Mouse (Mus musculus) CD4-positive, CD25-positive, alpha-beta regulatory T cell, adult 4 months (primary cell): ENCODE results near the gene Dpep2nb. TPM values are rescaled to one million over a fixed set of nuclear protein-coding genes. Genes with fewer than 3 reads are reported as not detected.
"Not testable (repeated sequence)": the region's sequence is repeated elsewhere in the genome, so short reads cannot be mapped to it uniquely, and the experiment has no call there.

Experiments used
- ATAC-seq: one replicate; pipeline ENCODE4 v1.8.0; 2017
- polyA plus RNA-seq, 2 experiments: library from polyadenylated mRNA; unstranded; fragments of 100-300 nt; shearing (Covaris generic); gene quantifications; one replicate each; pipeline ENCODE4 v1.2.1; 2017

Gene Dpep2nb
- not detected for polyA plus RNA-seq

- ATAC-seq: no peak
Measured at GRCm38 (mm10) chr8:106005875-106006274, at the start of gene Dpep2nb. Dpep2nb (minus strand) TSS chr8:106005975.

GRCm38 (mm10) chr8:106055038-106055437, 49.3 kb upstream of the Dpep2nb start:
- ATAC-seq: no peak

DNA sequence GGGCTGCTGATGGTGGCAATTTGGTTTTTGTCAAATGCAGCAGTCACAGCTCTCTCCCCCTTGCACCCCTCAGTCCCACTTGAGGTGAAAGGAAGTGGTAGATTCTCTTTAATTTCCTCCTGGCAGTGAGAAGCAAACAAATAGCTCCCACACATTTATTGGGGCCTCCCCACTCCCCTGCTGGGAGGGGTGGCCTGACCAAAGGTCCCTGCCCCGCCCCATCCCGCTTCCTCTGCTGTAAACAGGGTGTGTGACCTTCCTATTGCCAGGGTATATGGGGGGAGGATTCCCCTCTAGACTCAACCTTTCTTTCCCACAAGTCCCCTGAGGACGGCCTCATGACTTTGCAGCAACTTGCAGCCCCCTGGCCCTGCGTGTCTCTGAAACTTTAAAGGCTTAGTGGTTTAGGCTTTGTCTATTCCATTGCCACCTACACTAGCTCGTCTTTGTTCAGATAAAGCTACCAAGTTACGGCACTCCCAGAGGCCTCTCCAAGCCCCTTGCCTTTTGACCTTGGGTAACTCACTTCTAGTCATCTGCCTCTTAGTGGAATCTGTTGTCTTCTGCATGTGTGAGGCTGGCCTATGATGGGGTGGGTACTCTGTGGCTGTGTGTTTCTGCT, 48.5 kb upstream of the Dpep2nb start:
- peak; percentile 51 for ATAC-seq

DNA sequence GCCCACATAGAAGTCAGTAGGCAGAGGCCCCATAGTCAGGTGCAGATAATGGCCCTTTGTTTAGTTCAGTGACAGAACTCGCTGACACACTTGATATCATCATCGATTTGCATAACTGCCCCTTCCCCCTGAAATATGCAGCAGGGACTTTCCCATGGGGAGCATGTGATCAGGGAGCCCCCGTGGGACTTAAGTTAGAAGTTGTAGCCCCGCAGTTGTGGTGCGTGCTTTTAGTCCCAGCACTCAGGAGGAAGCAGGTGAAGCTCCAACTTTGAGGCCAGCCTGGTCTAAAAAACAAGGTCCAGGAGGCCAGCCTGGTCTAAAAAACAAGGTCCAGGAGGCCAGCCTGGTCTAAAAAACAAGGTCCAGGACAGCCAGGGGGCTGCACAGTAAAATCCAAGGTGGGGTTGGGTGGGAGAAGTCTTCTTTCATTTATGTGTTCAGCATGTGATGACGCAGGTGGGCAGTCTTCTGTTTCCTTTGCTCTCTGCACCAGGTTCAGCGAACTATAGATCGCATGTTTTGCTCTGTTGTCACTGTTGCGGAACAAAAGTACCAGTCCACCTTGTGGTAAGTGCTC, 46.8 kb upstream of the Dpep2nb start:
- ATAC-seq: peak; percentile 50

GRCm38 (mm10) chr8:106051068-106051467, 45.3 kb upstream of the Dpep2nb start:
- ATAC-seq: no peak

- no peak for ATAC-seq
Measured at GRCm38 (mm10) chr8:106049840-106050239, 44.1 kb upstream of the Dpep2nb start.

DNA sequence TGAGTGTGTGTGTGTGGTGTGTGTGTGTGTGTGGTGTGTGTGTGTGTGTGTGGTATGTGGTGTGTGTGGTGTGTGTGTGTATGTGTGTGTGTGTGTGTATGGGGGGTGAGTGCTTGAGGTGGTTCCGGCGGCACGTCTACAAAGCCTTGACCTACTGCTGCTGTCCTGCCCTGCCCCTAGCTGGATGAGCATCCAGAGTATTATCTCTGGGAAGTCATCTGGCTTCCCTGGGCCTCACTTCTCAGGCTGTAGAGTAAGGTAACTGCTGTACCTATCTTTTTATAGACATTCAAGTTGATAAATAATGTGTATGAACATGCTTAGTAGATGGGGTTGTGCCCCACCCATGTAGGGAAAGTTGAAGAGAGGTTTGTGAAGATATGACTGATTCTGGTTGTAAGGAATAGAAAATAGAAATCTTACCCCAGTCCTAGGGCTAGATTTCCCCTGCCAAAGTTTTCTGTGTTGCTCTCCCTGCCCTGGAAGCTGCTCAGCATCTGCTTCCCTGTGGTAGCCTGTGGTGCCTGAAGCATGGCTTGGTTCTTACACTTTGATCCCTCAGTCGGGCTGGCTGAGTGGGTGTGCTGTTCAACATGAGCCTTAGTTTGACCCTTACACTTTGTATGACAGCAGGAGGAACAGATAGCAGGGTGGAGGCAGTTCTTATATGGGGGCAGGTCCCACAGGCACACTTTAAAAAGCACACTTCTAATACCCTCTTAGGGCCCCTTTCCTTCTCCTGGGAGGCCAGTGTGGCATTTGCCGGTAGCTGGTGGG, 42.3 kb upstream of the Dpep2nb start:
- ATAC-seq: no peak

DNA sequence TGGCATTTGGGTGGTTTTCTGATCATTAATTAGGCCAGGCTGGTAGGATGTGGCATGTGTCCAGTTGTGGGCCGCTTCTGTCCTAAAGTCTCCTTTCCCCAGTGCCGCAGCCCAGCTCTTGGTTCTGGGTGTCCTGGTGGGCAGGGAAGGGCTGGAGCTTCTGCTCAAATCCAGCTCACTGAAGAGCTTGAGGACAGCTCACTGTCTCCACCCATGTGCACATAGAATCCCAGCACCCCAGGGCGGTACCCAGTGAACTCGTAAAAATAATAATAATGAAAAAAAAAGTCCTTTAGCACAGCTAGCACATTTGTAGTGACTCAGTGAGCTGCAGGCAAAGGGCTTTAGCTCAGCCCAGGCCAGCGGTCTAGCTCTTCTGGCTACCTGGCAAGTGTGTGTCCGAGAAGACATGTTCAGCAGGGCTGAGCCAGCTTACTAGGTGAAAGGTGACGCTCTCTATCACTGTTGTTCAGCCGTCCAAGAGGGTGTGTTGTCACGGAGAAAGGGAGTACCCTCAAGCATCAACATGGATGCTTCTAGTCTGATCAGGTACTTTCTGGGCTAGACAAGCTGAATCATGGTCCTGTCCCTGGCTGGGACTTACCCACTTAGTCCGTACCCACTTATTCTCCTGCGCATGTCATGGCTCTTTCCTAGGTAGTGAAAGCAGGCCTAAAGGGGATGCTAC, 41.2 kb upstream of the Dpep2nb start:
- ATAC-seq: peak; percentile 37

GRCm38 (mm10) chr8:106044151-106044550, 38.4 kb upstream of the Dpep2nb start:
- ATAC-seq: no peak

DNA sequence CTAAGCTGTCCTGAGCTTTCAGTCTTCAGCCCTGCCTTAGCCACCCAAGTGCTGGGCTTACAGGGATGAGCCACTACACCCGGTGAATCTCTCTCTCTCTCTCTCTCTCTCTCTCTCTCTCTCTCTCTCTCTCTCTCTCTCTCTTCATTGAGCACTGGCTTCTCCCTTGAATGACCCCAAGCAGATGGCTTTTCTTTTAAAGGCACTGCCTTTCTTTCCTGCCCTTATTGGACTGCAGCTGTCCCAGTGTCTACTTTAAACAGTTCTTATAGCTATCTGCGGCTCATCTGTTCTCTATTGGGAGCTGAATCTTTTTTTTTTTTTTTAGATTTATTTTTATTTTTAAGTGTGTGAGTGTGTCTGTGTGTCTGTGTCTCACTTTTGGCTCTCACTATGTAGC, 37.3 kb upstream of the Dpep2nb start:
- ATAC-seq: no peak

DNA sequence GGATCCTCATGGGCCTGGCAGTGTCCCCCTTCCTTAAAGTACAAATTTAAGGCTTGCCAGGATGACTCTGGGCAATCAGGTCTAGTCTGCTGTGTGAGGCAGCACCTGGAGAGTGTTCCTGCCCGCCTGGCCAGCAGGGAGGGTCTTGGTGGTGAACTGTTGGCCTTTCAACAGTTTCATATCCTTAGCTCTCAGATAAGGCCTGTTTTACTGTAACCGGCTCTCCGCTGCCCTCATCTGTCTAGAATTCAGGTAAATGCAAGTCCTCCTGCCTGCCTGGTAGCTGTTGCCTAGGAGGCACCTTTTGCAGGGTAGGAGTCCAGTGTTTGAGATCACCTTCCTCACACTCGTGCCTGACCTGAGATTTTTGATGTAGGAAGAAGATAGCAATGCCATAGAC, 34.4 kb upstream of the Dpep2nb start:
- ATAC-seq: no peak

GRCm38 (mm10) chr8:106039605-106040004, 33.8 kb upstream of the Dpep2nb start:
- ATAC-seq: no peak

DNA sequence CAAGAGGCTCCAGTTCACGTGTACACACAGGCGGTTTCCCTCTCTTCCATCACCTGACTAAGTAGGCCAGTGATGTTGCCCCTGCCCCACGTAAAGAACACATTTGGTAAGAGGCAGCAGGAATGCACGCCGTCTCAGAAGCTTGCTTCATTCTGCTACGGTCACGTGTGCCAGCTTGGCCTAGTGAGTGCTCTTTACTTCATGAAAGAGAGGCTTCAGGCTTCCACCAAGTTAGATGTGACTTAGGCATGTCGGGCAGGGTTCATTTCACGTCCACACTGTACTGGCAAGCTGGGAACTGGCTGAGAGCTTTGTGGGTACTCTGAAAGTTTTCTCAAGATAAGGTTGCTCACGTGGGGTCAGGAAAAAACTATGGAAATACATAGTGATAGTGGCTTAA, 32.9 kb upstream of the Dpep2nb start:
- no peak for ATAC-seq

GRCm38 (mm10) chr8:106022483-106022882, 16.7 kb upstream of the Dpep2nb start:
- ATAC-seq: peak; percentile 90

- ATAC-seq: no peak
Measured at GRCm38 (mm10) chr8:106018039-106018438, 12.3 kb upstream of the Dpep2nb start.

GRCm38 (mm10) chr8:106017130-106017529, 11.4 kb upstream of the Dpep2nb start:
- peak; percentile 67 for ATAC-seq

GRCm38 (mm10) chr8:106016284-106016683, 10.5 kb upstream of the Dpep2nb start:
- no peak for ATAC-seq

GRCm38 (mm10) chr8:106012203-106012602, 6.4 kb upstream of the Dpep2nb start:
- ATAC-seq: not testable (repeated sequence)

GRCm38 (mm10) chr8:106011643-106011986, 5.8 kb upstream of the Dpep2nb start, which contains the start of gene Ddx28:
Ddx28 (minus strand) TSS chr8:106011882.
- ATAC-seq: peak; percentile 8

GRCm38 (mm10) chr8:106010748-106011642, 5.2 kb upstream of the Dpep2nb start:
- ATAC-seq: peak; percentile 86

DNA sequence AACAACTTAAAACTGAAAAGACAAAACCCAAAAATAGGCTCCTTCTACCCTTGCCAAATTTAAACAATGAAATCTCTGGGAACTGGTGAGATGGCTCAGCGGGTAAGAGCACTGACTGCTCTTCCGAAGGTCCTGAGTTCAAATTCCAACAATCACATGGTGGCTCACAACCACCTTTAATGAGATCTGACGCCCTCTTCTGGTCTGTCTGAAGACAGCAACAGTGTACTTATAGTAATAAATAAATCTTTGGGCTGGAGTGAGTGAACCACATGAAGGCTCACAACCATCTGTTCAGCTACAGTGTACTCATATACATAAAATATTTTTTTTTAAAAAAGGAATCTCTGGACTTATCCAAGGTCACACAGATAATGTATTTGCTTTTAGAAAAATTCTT, 2.1 kb upstream of the Dpep2nb start:
- ATAC-seq: not testable (repeated sequence)

DNA sequence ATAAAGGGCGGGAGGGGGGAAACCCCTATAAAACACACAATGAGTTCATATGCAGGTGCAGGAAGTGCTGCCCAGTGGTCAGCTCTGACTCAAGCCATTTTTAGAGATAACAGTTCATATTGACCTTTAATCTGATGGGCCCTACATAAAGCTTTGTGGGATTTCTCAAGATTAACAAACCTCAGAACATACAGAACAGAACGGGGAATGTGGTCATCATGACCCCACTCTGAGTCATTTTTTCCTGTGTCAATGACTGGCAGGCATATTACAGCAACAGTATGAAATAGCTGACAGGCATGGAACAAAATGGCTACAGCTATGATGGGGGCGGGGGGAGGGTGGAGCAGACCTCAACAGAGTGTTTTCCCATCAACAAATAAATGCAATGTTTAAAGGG, 1.4 kb upstream of the Dpep2nb start:
- peak; percentile 66 for ATAC-seq
